Mouse (Mus musculus) spleen, adult 10 weeks (tissue): ENCODE results near the gene Epb41l5. TPM values are rescaled to one million over a fixed set of nuclear protein-coding genes. Genes with fewer than 3 reads are reported as not detected.

ENCODE experiments used
- polyA plus RNA-seq: library from polyadenylated mRNA; stranded (reverse); fragments of 350-450 nt; fragmentation: Illumina TruSeq; extraction: RNeasy Lipid Tissue Mini Kit (QIAGEN cat#74804); gene quantifications from one replicate; pipeline ENCODE4 v1.2.3, GENCODE M21; 2015; ENCODE audit warnings: low replicate concordance; ENCODE audit not compliant: insufficient read depth

Epb41l5 gene
- polyA plus RNA-seq = 1.4 TPM

DNA sequence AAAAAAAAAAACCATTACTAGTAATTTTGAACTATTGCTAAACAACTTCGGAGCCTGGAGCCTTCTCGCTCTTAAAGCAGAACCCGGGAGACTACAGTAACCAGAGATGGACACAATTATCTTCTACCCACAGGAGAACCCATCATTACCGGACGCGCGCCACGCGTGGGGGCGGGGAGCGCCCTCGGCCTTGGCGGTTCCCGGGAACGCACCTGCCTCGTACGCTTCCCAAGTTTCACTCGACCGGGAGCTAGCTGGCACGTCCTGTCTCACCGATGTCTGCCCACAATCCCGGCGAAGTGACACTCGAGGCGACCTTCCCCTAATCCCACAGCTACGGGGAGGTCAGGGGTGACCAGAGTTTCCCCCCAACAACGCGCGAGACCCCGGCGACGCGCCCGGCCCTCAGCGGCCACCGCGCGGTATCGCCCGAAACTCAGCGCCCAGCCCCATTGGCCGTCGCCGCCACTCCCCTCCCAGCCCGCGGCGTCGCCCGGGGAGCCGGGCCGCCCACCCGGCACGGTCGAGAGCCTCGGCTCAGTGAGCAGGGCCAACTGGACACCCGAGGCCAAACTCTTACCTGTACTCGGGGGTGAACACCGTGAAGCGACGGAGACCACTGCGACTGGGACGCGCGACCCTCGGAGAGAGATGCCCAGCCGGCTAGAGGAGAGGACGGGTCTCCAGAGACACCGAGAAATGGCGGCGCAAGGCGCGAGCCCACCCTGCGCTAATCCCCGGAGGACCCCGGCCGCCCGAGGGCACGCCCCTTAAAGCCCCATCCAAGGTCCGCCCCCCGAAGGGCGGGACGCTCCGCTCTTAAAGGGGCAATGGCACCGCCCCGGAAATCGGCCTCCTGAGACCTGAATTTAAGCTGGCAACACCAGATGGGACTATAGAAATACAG is at the start of gene Epb41l5:
Gene Epb41l5 (minus strand): TSS at position 796 of the 907 bp plus-strand sequence.

DNA sequence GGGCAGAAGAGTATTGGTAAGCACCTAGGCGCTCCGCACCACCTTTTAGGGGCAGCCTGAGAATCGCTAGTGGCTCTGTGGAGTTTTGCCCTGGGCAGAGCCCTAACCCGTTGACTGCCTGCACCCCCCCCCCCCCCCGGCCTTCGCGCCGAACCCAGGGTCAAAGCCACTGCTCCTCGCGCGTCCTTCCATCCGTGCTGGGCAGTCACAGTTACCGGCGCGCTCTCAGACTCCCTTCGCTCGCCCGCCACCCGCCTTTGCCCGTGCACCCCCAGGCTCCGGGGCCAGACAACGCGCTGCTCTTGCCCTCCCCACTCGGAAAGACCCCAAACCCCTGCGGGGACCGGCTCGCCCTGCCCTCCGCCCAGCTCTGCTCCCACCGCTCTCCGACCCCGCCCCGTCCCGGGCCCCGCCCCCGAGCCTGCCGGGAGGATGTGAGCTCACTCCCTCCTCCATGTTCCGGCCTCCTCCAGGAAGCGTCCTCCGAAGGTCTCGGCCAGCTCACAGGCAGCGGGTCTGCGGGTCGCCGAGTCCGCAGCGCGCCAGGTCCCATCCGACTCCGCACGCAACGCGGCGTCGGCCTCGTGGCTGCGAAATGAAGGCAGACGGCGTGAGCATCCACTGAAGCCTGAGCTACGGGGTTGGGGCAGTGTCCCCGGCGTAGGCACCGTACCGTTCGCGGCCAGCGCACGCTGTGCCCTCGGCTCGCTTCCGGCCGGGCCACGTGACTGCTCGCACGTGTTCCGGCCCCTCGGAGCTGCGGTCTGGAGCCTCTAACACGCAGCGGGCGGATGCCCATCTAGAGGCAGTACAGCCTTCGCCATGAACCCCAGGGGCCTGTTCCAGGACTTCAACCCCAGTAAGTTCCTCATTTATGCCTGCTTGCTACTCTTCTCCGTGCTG is 122.9 kb downstream of the Epb41l5 start, which contains the start of gene Tmem185b:
Gene Tmem185b (plus strand): TSS at position 472 of the 903 bp plus-strand sequence.

DNA sequence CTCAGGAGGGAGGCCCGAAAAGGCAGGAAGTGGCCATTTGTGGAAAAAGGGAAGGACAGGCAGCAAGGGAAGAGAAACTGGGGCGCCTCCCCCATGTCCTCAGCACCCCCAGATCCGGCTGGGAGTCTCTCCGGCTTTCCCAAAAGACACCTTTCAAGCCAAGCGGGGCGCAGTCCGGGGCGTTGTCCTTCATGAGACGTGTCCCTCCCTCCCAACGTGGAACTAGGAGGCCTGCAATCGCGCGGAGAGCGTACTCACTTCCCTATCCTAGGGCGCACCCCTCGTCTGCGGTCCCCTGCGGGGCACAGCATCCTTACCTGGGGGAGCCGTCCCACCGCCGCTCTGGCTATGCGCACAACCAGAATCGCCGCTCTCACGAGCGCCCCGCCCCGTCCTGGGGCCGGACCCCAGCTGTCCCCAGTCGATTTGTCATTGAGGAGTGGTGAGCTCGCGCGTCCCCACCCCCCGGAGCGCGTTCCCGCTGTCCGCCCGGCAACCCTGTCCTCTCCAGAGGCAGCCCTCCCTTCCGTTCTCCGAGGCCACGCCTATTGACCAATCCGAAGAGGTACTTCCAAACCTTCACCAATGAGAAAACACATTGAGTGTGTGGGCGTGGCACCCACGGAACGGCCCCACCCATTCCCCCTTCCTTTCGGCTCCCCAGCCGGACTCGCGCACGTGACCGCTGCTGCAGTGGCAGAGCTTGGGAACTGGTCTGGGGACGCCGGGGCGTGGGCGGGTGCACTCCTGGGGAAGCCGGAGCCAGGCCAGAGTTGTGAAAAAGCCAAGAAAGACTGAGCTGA is 144.3 kb downstream of the Epb41l5 start, which contains the start of gene Ralb:
Gene Ralb (minus strand): TSS at position 535 of the 803 bp plus-strand sequence.

Other genes starting within 250 kb of the Epb41l5 start
- 3.0 TPM for gene Inhbb, start 226.8 kb downstream of the Epb41l5 start, polyA plus RNA-seq
- 25.0 TPM for gene Ralb, start 144.2 kb downstream of the Epb41l5 start, polyA plus RNA-seq
- gene Tmem185b, start 122.8 kb downstream of the Epb41l5 start, polyA plus RNA-seq = 18.3 TPM
- gene Ptpn4, start 188.6 kb upstream of the Epb41l5 start, polyA plus RNA-seq = 16.3 TPM